Mouse (Mus musculus) macrophage (primary cell): ENCODE data around the gene Uck1. TPM values are rescaled to one million over a fixed set of nuclear protein-coding genes. Genes with fewer than 3 reads are reported as not detected.

ENCODE experiments used
- H3K27ac ChIP-seq: fragments of 350-480 bp; formaldehyde crosslinking; 2 replicates; pipeline ENCODE4 v1.9.0; 2021
- H3K36me3 ChIP-seq: fragments of 350-480 bp; formaldehyde crosslinking; 2 replicates; pipeline ENCODE4 v1.9.0; 2021; ENCODE audit errors: inconsistent target
- H3K4me3 ChIP-seq: fragments of 350-480 bp; formaldehyde crosslinking; 2 replicates; pipeline ENCODE4 v1.9.0; 2021; ENCODE audit errors: inconsistent target
- H3K79me2 ChIP-seq: fragments of 350-480 bp; formaldehyde crosslinking; 2 replicates; pipeline ENCODE4 v1.9.0; 2021; ENCODE audit errors: inconsistent target
- WGBS: methylation state at CpG from one replicate; pipeline ENCODE4 v1.1.7; 2026; ENCODE audit warnings: inconsistent platforms; ENCODE audit not compliant: missing documents; 5-methylcytosine and 5-hydroxymethylcytosine counted together
- polyA plus RNA-seq: library from polyadenylated mRNA; stranded (reverse); fragments of 250-400 nt; gene quantifications from 3 replicates; pipeline ENCODE4 v1.2.4, GENCODE M21; 2018; ENCODE audit warnings: inconsistent platforms

Gene Uck1
- polyA plus RNA-seq, 1 experiment from 2014 or later, result 19.4 TPM

- H3K36me3 ChIP-seq, result peaks cover 98% of the 10 kb centered on the region
- H3K4me3 ChIP-seq, result no peak overlapping the region
- no peak overlapping the region for H3K27ac ChIP-seq
- H3K79me2 ChIP-seq, result no peaks in the 10 kb centered on the region
- 97% methylated on average over 13 of the region's 14 CpGs for WGBS
Measured at GRCm38 (mm10) chr2:32219501-32219900, 40.5 kb downstream of the Uck1 start.

- Histone ChIP-seq H3K36me3 (peaks cover 96% of the 10 kb centered on the region), H3K4me3 (no peak overlapping the region), H3K79me2 (no peaks in the 10 kb centered on the region), H3K27ac (no peak overlapping the region)
- 95% methylated on average over 11 of the region's 11 CpGs for WGBS
Measured at GRCm38 (mm10) chr2:32218541-32219334, 41.2 kb downstream of the Uck1 start.

GRCm38 (mm10) chr2:32218113-32218512, 41.8 kb downstream of the Uck1 start:
- H3K79me2 ChIP-seq, result no peaks in the 10 kb centered on the region
- H3K36me3 ChIP-seq, result peaks cover 93% of the 10 kb centered on the region
- no peak overlapping the region for H3K4me3 ChIP-seq
- WGBS, result 91% methylated on average over 5 of the region's 5 CpGs
- no peak overlapping the region for H3K27ac ChIP-seq

GRCm38 (mm10) chr2:32217656-32218055, 42.3 kb downstream of the Uck1 start:
- Histone ChIP-seq H3K27ac (no peak overlapping the region), H3K36me3 (peaks cover 93% of the 10 kb centered on the region), H3K79me2 (no peaks in the 10 kb centered on the region), H3K4me3 (no peak overlapping the region)
- 93% methylated on average over 8 of the region's 8 CpGs for WGBS

- H3K27ac ChIP-seq, result no peak overlapping the region
- H3K36me3 ChIP-seq, result peaks cover 93% of the 10 kb centered on the region
- no peak overlapping the region for H3K4me3 ChIP-seq
- no peaks in the 10 kb centered on the region for H3K79me2 ChIP-seq
- WGBS, result 93% methylated on average over 8 of the region's 10 CpGs
Measured at GRCm38 (mm10) chr2:32216506-32216905, 43.5 kb downstream of the Uck1 start.

- Histone ChIP-seq H3K79me2 (no peaks in the 10 kb centered on the region), H3K4me3 (no peak overlapping the region), H3K36me3 (peaks cover 93% of the 10 kb centered on the region), H3K27ac (no peak overlapping the region)
- 98% methylated on average over 10 of the region's 10 CpGs for WGBS
Measured at GRCm38 (mm10) chr2:32215576-32215975, 44.4 kb downstream of the Uck1 start.

GRCm38 (mm10) chr2:32213000-32213399, 47.0 kb downstream of the Uck1 start:
- Histone ChIP-seq H3K27ac (no peak overlapping the region), H3K36me3 (peaks cover 90% of the 10 kb centered on the region), H3K79me2 (no peaks in the 10 kb centered on the region), H3K4me3 (no peak overlapping the region)
- 97% methylated on average over 10 of the region's 10 CpGs for WGBS

GRCm38 (mm10) chr2:32211689-32212088, 48.3 kb downstream of the Uck1 start:
- Histone ChIP-seq H3K27ac (no peak overlapping the region), H3K36me3 (peaks cover 86% of the 10 kb centered on the region), H3K4me3 (no peak overlapping the region), H3K79me2 (no peaks in the 10 kb centered on the region)
- WGBS, result 92% methylated on average over 8 of the region's 8 CpGs

- Histone ChIP-seq H3K4me3 (no peak overlapping the region), H3K79me2 (no peaks in the 10 kb centered on the region), H3K36me3 (peaks cover 91% of the 10 kb centered on the region), H3K27ac (no peak overlapping the region)
- WGBS, result 91% methylated on average over 1 of the region's 1 CpGs
Measured at GRCm38 (mm10) chr2:32207682-32208081, 52.3 kb downstream of the Uck1 start.

Other genes starting within 250 kb of the Uck1 start
- gene Fam78a, start 175.3 kb downstream of the Uck1 start, polyA plus RNA-seq, result 12.7 to 16.8 TPM (median 14.3 TPM) in 3 replicates
- gene Plpp7, start 164.6 kb downstream of the Uck1 start, polyA plus RNA-seq, result 0.75 to 1.4 TPM (median 0.87 TPM) in 3 replicates
- 23.6 to 29.1 TPM (median 26.7 TPM) in 3 replicates for gene Prrc2b, start 109.1 kb downstream of the Uck1 start, polyA plus RNA-seq
- 11.1 to 15.3 TPM (median 12.5 TPM) in 3 replicates for gene Pomt1, start 23.6 kb downstream of the Uck1 start, polyA plus RNA-seq
- gene Golga2, start 27.2 kb upstream of the Uck1 start, polyA plus RNA-seq, result 31.7 to 53.4 TPM (median 36.4 TPM) in 3 replicates
- 220 to 392 TPM (median 276 TPM) in 3 replicates for gene Swi5, start 27.9 kb upstream of the Uck1 start, polyA plus RNA-seq
- 35.3 to 118 TPM (median 57.2 TPM) in 3 replicates for gene Ciz1, start 92.2 kb upstream of the Uck1 start, polyA plus RNA-seq
- 0.23 TPM in 1 of 3 replicates, not detected in the others for gene Dnm1, start 93.2 kb upstream of the Uck1 start, polyA plus RNA-seq
- gene 1110008P14Rik, start 121.8 kb upstream of the Uck1 start, polyA plus RNA-seq, result 22.2 to 62.2 TPM (median 53.7 TPM) in 3 replicates
- 2.6 to 16.1 TPM (median 12.6 TPM) in 3 replicates for gene Lcn2, start 128.1 kb upstream of the Uck1 start, polyA plus RNA-seq
- 7.9 to 14.2 TPM (median 9.4 TPM) in 3 replicates for gene Ptges2, start 135.7 kb upstream of the Uck1 start, polyA plus RNA-seq
- gene Naif1, start 190.3 kb upstream of the Uck1 start, polyA plus RNA-seq, result 3.2 to 3.8 TPM (median 3.8 TPM) in 3 replicates
- gene Slc25a25, start 191.3 kb upstream of the Uck1 start, polyA plus RNA-seq, result 7.1 to 13.2 TPM (median 12.2 TPM) in 3 replicates